Mouse (Mus musculus): Measurements from ENCODE around the gene Ppp6r1.
A peak's percentile ranks its signal among the peaks of the same experiment; 100 is the strongest.

Ppp6r1 gene

GRCm38 (mm10) chr7:4658912-4659551, at the start of gene Ppp6r1:
Gene Ppp6r1, minus strand, starts transcription at chr7:4659019.
- peak; percentile 95 to 97 for DNase-seq (ENCODE audit: low spot score in 2 of 2)

GRCm38 (mm10) chr7:4705098-4705497, 46.3 kb upstream of the Ppp6r1 start:
- DNase-seq (ENCODE audit: low spot score in 2 of 2): no peak

- DNase-seq (ENCODE audit: low spot score in 2 of 2): no peak
These were observed 44.4 kb upstream of the Ppp6r1 start for GRCm38 (mm10) chr7:4703195-4703594.

GRCm38 (mm10) chr7:4702334-4702733, 43.5 kb upstream of the Ppp6r1 start:
- DNase-seq (ENCODE audit: low spot score in 2 of 2): no peak

- DNase-seq (ENCODE audit: low spot score in 2 of 2): no peak
These were observed 34.2 kb upstream of the Ppp6r1 start for GRCm38 (mm10) chr7:4693004-4693403.

GRCm38 (mm10) chr7:4690951-4691653, 32.3 kb upstream of the Ppp6r1 start:
- peak; percentile 31 to 44 for DNase-seq (ENCODE audit: low spot score in 2 of 2)

- DNase-seq (ENCODE audit: low spot score in 2 of 2): peak; percentile 85 to 87
These were observed 31.6 kb upstream of the Ppp6r1 start, which contains the start of gene Brsk1 for GRCm38 (mm10) chr7:4690387-4690786. Gene Brsk1, plus strand, starts transcription at chr7:4690604.

GRCm38 (mm10) chr7:4684632-4685417, 26.0 kb upstream of the Ppp6r1 start, which contains the start of gene Hspbp1:
Gene Hspbp1, minus strand, starts transcription at chr7:4685068.
- peak; percentile 88 to 90 for DNase-seq (ENCODE audit: low spot score in 2 of 2)

- no peak for DNase-seq (ENCODE audit: low spot score in 2 of 2)
These were observed 25.4 kb upstream of the Ppp6r1 start for GRCm38 (mm10) chr7:4684203-4684602.

GRCm38 (mm10) chr7:4683307-4683706, 24.5 kb upstream of the Ppp6r1 start:
- no peak for DNase-seq (ENCODE audit: low spot score in 2 of 2)

GRCm38 (mm10) chr7:4675200-4675599, 16.4 kb upstream of the Ppp6r1 start:
- DNase-seq (ENCODE audit: low spot score in 2 of 2): no peak

- DNase-seq (ENCODE audit: low spot score in 2 of 2): no peak
These were observed 15.4 kb upstream of the Ppp6r1 start for GRCm38 (mm10) chr7:4674114-4674731.

- DNase-seq (ENCODE audit: low spot score in 2 of 2): no peak
These were observed 13.1 kb upstream of the Ppp6r1 start for GRCm38 (mm10) chr7:4671956-4672355.

- DNase-seq (ENCODE audit: low spot score in 2 of 2): no peak
These were observed 11.9 kb upstream of the Ppp6r1 start for GRCm38 (mm10) chr7:4670655-4671255.

- DNase-seq (ENCODE audit: low spot score in 2 of 2): no peak
These were observed 10.3 kb upstream of the Ppp6r1 start for GRCm38 (mm10) chr7:4669156-4669555.

GRCm38 (mm10) chr7:4668506-4668905, 9.7 kb upstream of the Ppp6r1 start:
- DNase-seq (ENCODE audit: low spot score in 2 of 2): no peak

GRCm38 (mm10) chr7:4666871-4667270, 8.1 kb upstream of the Ppp6r1 start:
- DNase-seq (ENCODE audit: low spot score in 2 of 2): no peak

- no peak for DNase-seq (ENCODE audit: low spot score in 2 of 2)
These were observed 4.9 kb upstream of the Ppp6r1 start for GRCm38 (mm10) chr7:4663742-4664141.

GRCm38 (mm10) chr7:4663179-4663578, 4.4 kb upstream of the Ppp6r1 start:
- DNase-seq (ENCODE audit: low spot score in 2 of 2): no peak

- DNase-seq (ENCODE audit: low spot score in 2 of 2): no peak
These were observed 1.2 kb upstream of the Ppp6r1 start for GRCm38 (mm10) chr7:4659911-4660443.
